Mouse (Mus musculus) embryonic facial prominence, embryonic 12.5 days (tissue): ENCODE results near the gene Fstl4. TPM values are rescaled to one million over a fixed set of nuclear protein-coding genes. Genes with fewer than 3 reads are reported as not detected.

Experiments
- ATAC-seq: fragments of 200-750 bp; cut with Nextera tagmentation; 2 replicates; pipeline ENCODE4 v1.8.0; 2017; ENCODE audit not compliant: insufficient number of reproducible peaks, insufficient read depth, low FRiP score, low TSS enrichment
- H3K27ac ChIP-seq: fragments of 300-500 bp; sonication (generic); 2 replicates; pipeline ENCODE4 v1.5.1; 2016; ENCODE audit warnings: mild to moderate bottlenecking
- H3K27me3 ChIP-seq: fragments of 300-500 bp; sonication (generic); 2 replicates; pipeline ENCODE4 v1.6.1; 2016; ENCODE audit warnings: mild to moderate bottlenecking, moderate library complexity
- H3K36me3 ChIP-seq: fragments of 300-500 bp; sonication (generic); 2 replicates; pipeline ENCODE4 v1.6.1; 2016; ENCODE audit warnings: mild to moderate bottlenecking
- H3K4me1 ChIP-seq: fragments of 300-500 bp; sonication (generic); 2 replicates; pipeline ENCODE4 v1.6.1; 2016
- H3K4me2 ChIP-seq: fragments of 300-500 bp; sonication (generic); replicated peaks from 2 replicates; pipeline ENCODE4 v1.6.1; 2016; ENCODE audit warnings: mild to moderate bottlenecking, moderate library complexity
- H3K4me3 ChIP-seq: fragments of 300-500 bp; sonication (generic); 2 replicates; pipeline ENCODE4 v1.5.1; 2016; ENCODE audit warnings: mild to moderate bottlenecking
- H3K9ac ChIP-seq: fragments of 300-500 bp; sonication (generic); 2 replicates; pipeline ENCODE4 v1.6.1; 2016; ENCODE audit warnings: mild to moderate bottlenecking, moderate library complexity
- H3K9me3 ChIP-seq: fragments of 300-500 bp; sonication (generic); 2 replicates; pipeline ENCODE4 v1.6.1; 2016; ENCODE audit warnings: mild to moderate bottlenecking, moderate library complexity
- WGBS: fragments of 180-500 bp; shearing (Covaris S2); methylation state at CpG from one replicate; pipeline ENCODE4 v1.1.7; 2016; 5-methylcytosine and 5-hydroxymethylcytosine counted together
- polyA plus RNA-seq: library from polyadenylated mRNA; unstranded; fragments of >200 nt; fragmentation: Nextera tagmentation; extraction: Ambion mirVana; gene quantifications from 2 replicates; pipeline ENCODE4 v1.2.1, GENCODE M21; 2016

Gene Fstl4
- polyA plus RNA-seq, 1 experiment from 2014 or later: 4.1 TPM

- no peaks in the 10 kb centered on the region for H3K27me3 ChIP-seq
- no peak overlapping the region for H3K27ac ChIP-seq
- H3K36me3 ChIP-seq: no peaks in the 10 kb centered on the region
- ATAC-seq: no peak
- 0 out of 2 replicates have a peak, but pooled peaks cover 4% of the 10 kb centered on the region for H3K9me3 ChIP-seq
- no peak overlapping the region for H3K4me3 ChIP-seq
- 0 out of 2 replicates have a peak, but pooled peaks cover 3% of the 10 kb centered on the region for H3K4me1 ChIP-seq
- no peak overlapping the region for H3K9ac ChIP-seq
- 90% methylated on average over 19 of the region's 19 CpGs for WGBS
- no peak overlapping the region for H3K4me2 ChIP-seq
Observed at GRCm38 (mm10) chr11:52875916-52876765, 111.7 kb downstream of the Fstl4 start.

- H3K4me1 ChIP-seq: 0 out of 2 replicates have a peak, but pooled peaks cover 3% of the 10 kb centered on the region
- no peak overlapping the region for H3K4me2 ChIP-seq
- H3K27me3 ChIP-seq: no peaks in the 10 kb centered on the region
- 0 out of 2 replicates have a peak, but pooled peaks cover 4% of the 10 kb centered on the region for H3K9me3 ChIP-seq
- ATAC-seq: no peak
- H3K4me3 ChIP-seq: no peak overlapping the region
- H3K9ac ChIP-seq: no peak overlapping the region
- no peaks in the 10 kb centered on the region for H3K36me3 ChIP-seq
- WGBS: 51% methylated on average over 2 of the region's 2 CpGs
- H3K27ac ChIP-seq: no peak overlapping the region
Observed at GRCm38 (mm10) chr11:52877662-52878061, 113.2 kb downstream of the Fstl4 start.

- no peak for ATAC-seq
- H3K9me3 ChIP-seq: no peaks in the 10 kb centered on the region
- WGBS: 87% methylated on average over 2 of the region's 2 CpGs
Observed at GRCm38 (mm10) chr11:52879958-52880357, 115.5 kb downstream of the Fstl4 start.

GRCm38 (mm10) chr11:52886559-52887303 is 122.3 kb downstream of the Fstl4 start:
- WGBS: 12% methylated on average over 6 of the region's 6 CpGs
- Histone ChIP-seq H3K36me3 (no peaks in the 10 kb centered on the region), H3K4me1 (peaks cover 14% of the 10 kb centered on the region), H3K9ac (no peak overlapping the region), H3K27ac (no peak overlapping the region), H3K4me2 (no peak overlapping the region), H3K4me3 (no peak overlapping the region), H3K9me3 (no peaks in the 10 kb centered on the region), H3K27me3 (no peaks in the 10 kb centered on the region; the same call in 1 of the 2 replicates)
- ATAC-seq: no peak

More at GRCm38 (mm10) chr11:52879958-52880357, 115.5 kb downstream of the Fstl4 start:
- no peak overlapping the region for H3K9ac ChIP-seq
- H3K27ac ChIP-seq: no peak overlapping the region
- no peaks in the 10 kb centered on the region for H3K36me3 ChIP-seq
- H3K4me1 ChIP-seq: 0 out of 2 replicates have a peak, but pooled peaks cover 3% of the 10 kb centered on the region
- no peak overlapping the region for H3K4me2 ChIP-seq
- no peaks in the 10 kb centered on the region for H3K27me3 ChIP-seq
- no peak overlapping the region for H3K4me3 ChIP-seq

- Histone ChIP-seq H3K4me1 (peaks cover 14% of the 10 kb centered on the region), H3K27me3 (no peaks in the 10 kb centered on the region; the same call in 1 of the 2 replicates), H3K9me3 (no peaks in the 10 kb centered on the region), H3K9ac (no peak overlapping the region), H3K36me3 (no peaks in the 10 kb centered on the region), H3K4me2 (no peak overlapping the region), H3K4me3 (no peak overlapping the region), H3K27ac (no peak overlapping the region)
- 19% methylated on average over 6 of the region's 6 CpGs for WGBS
- ATAC-seq: peak; percentile 74; the same call in 1 of the 2 replicates
Observed at GRCm38 (mm10) chr11:52888150-52888549, 123.7 kb downstream of the Fstl4 start.

- no peaks in the 10 kb centered on the region for H3K9me3 ChIP-seq
- ATAC-seq: no peak
- no peak overlapping the region for H3K9ac ChIP-seq
- no peaks in the 10 kb centered on the region for H3K36me3 ChIP-seq
- no peak overlapping the region for H3K4me2 ChIP-seq
- H3K4me3 ChIP-seq: no peak overlapping the region
- H3K4me1 ChIP-seq: peaks cover 14% of the 10 kb centered on the region
- no peak overlapping the region for H3K27ac ChIP-seq
- WGBS: 83% methylated on average over 4 of the region's 4 CpGs
- H3K27me3 ChIP-seq: no peaks in the 10 kb centered on the region; the same call in 1 of the 2 replicates
Observed at GRCm38 (mm10) chr11:52889527-52889926, 125.1 kb downstream of the Fstl4 start.

- H3K9me3 ChIP-seq: no peaks in the 10 kb centered on the region
- H3K4me1 ChIP-seq: peaks cover 14% of the 10 kb centered on the region
- no peak overlapping the region for H3K9ac ChIP-seq
- H3K4me3 ChIP-seq: no peak overlapping the region
- no peak overlapping the region for H3K27ac ChIP-seq
- H3K27me3 ChIP-seq: no peaks in the 10 kb centered on the region; the same call in 1 of the 2 replicates
- WGBS: 84% methylated on average over 7 of the region's 7 CpGs
- H3K36me3 ChIP-seq: no peaks in the 10 kb centered on the region
- ATAC-seq: no peak
- no peak overlapping the region for H3K4me2 ChIP-seq
Observed at GRCm38 (mm10) chr11:52890156-52890555, 125.7 kb downstream of the Fstl4 start.

GRCm38 (mm10) chr11:52904101-52904500 is 139.7 kb downstream of the Fstl4 start:
- Histone ChIP-seq H3K27me3 (no peaks in the 10 kb centered on the region), H3K9me3 (no peaks in the 10 kb centered on the region), H3K36me3 (no peaks in the 10 kb centered on the region), H3K9ac (no peak overlapping the region), H3K4me1 (no peaks in the 10 kb centered on the region), H3K4me3 (no peak overlapping the region), H3K4me2 (no peak overlapping the region), H3K27ac (no peak overlapping the region)
- 76% methylated on average over 5 of the region's 5 CpGs for WGBS
- no peak for ATAC-seq

GRCm38 (mm10) chr11:52910788-52911187 is 146.4 kb downstream of the Fstl4 start:
- Histone ChIP-seq H3K4me1 (no peaks in the 10 kb centered on the region), H3K4me3 (no peak overlapping the region), H3K9ac (no peak overlapping the region), H3K27ac (no peak overlapping the region), H3K27me3 (no peaks in the 10 kb centered on the region), H3K36me3 (no peaks in the 10 kb centered on the region), H3K9me3 (no peaks in the 10 kb centered on the region), H3K4me2 (no peak overlapping the region)
- WGBS: 65% methylated on average over 7 of the region's 7 CpGs
- ATAC-seq: no peak

GRCm38 (mm10) chr11:52914431-52914830 is 150.0 kb downstream of the Fstl4 start:
- no peak overlapping the region for H3K4me3 ChIP-seq
- WGBS: 77% methylated on average over 6 of the region's 6 CpGs
- H3K4me1 ChIP-seq: peaks cover under 1% of the 10 kb centered on the region; the same call in 1 of the 2 replicates
- H3K9ac ChIP-seq: no peak overlapping the region
- H3K27ac ChIP-seq: no peak overlapping the region
- no peaks in the 10 kb centered on the region for H3K36me3 ChIP-seq
- no peak for ATAC-seq
- no peaks in the 10 kb centered on the region for H3K27me3 ChIP-seq
- no peak overlapping the region for H3K4me2 ChIP-seq
- H3K9me3 ChIP-seq: no peaks in the 10 kb centered on the region

GRCm38 (mm10) chr11:52915648-52916047 is 151.2 kb downstream of the Fstl4 start:
- Histone ChIP-seq H3K9ac (no peak overlapping the region), H3K4me2 (no peak overlapping the region), H3K9me3 (no peaks in the 10 kb centered on the region), H3K27ac (no peak overlapping the region), H3K4me3 (no peak overlapping the region), H3K36me3 (no peaks in the 10 kb centered on the region), H3K27me3 (no peaks in the 10 kb centered on the region), H3K4me1 (peaks cover 6% of the 10 kb centered on the region; the same call in 1 of the 2 replicates)
- WGBS: 78% methylated on average over 2 of the region's 2 CpGs
- no peak for ATAC-seq
